Mouse (Mus musculus) G1E (cell line): ENCODE measurements around the gene Rgs8.

ENCODE experiments used
- CTCF ChIP-seq: IDR thresholded peaks from 2 replicates; pipeline ENCODE4 v1.5.1; 2012; ENCODE audit warnings: low read depth, low read length, inconsistent platforms, mixed read lengths
- GATA1 ChIP-seq: IDR thresholded peaks from 2 replicates; pipeline ENCODE4 v1.6.1; 2012; ENCODE audit warnings: borderline replicate concordance, low read length, inconsistent platforms, mixed read lengths
- GATA2 ChIP-seq: IDR thresholded peaks from 2 replicates; pipeline ENCODE4 v1.6.1; 2012; ENCODE audit warnings: low read depth, low read length, inconsistent platforms, borderline replicate concordance
- POLR2AphosphoS5 ChIP-seq: IDR thresholded peaks from 2 replicates; pipeline ENCODE4 v1.6.1; 2012; ENCODE audit warnings: low read depth, low read length, inconsistent platforms; ENCODE audit not compliant: insufficient replicate concordance
- TAL1 ChIP-seq: conservative IDR thresholded peaks from 2 replicates; pipeline ENCODE4 v1.6.1; 2012; ENCODE audit warnings: low read depth, low read length, inconsistent platforms, mixed read lengths

DNA sequence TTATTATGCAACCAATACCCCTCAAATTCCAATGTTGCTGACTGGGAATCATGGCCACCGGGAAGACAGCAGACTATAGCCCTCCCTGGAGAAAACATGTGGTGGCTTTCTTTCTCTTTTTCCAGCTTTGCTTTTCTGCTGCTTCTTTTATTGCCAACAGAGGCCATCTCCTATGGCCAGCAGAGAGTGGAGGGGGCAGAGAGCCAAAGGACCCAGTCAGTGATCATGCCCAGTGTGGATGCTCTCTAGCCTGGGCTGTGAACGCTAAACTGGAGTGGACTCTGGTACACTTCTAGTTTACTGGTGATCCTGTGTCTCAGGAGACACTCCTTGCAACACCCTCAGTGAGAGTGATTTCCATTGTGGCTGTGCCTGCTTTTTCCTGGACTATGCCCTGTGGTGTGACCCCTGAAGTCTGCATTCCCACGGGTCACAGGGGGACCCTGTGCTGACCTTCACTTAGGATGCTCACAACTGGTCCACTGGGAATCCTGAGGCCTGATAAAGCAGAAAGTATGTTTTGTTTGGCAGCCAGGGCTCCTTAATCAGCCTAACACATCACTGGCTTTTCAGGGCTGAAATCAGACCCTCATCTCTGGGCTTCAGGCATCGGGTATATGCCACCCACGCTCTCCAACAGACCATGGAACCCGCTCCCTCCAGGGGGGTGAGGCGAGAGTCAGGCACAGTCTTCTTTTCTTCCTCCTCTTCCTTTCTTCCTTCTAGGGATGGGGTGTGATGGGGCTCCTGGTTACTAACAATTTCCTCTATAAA lies 45.7 kb downstream of the Rgs8 start:
- no peak for TF ChIP-seq POLR2AphosphoS5
- TF ChIP-seq CTCF = no peak
- no peak for TF ChIP-seq TAL1
- no peak for TF ChIP-seq GATA1
- TF ChIP-seq GATA2 = no peak
